Mouse (Mus musculus): ENCODE measurements around the gene Spag6.

- TF ChIP-seq POLR2A (IDR thresholded peaks at IDR 0.05; ENCODE audit: insufficient read depth, low read depth, low read length) (no peak), CTCF (IDR thresholded peaks at IDR 0.05; ENCODE audit: insufficient read depth, low read depth, low read length) (no peak)
Measured at GRCm38 (mm10) chr2:18765481-18766249, 71.8 kb downstream of the Spag6 start.

All from olfactory bulb, adult 2 months (tissue).